18 mouse cellular contexts compared by ENCODE assay signal in the genomic region with DNA sequence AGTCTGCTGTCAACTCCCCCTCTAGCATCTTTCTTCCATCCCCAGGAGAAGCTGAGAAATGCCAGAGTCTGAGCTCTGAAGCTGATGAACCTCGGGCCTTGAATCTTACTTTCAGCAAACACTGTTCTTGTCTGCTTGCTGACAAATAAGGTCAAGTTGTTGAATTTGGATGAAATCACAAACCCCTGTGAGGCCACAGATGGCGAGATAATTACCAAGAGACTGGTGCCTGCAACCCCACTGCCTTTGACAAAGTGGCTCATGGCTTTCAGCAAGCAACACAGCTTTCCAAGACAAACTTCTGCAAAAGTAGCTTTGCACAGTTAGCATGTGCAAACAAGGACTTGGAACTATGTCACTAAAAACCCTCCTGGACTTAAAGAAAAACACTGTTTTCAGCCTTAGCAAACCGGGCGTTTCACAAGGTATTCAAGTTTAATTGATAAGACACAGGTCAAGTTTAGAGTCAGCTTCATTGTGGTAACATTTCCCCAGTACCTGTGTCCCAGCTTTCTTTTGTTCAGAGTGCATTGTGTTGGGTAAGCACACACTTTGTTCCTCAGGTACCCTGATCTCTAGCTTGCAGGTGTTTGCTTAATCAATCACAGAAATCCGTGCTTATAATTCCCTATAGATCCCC. TPM values are rescaled to one million over a fixed set of nuclear protein-coding genes. Genes with fewer than 3 reads are reported as not detected.
DNase-seq lines count a peak whose midpoint lies in the region; ATAC-seq and TF ChIP-seq lines count a peak whose summit lies in the region.
"Had no signal": no experiment of that assay in that cellular context is flagged by ENCODE, and none has a peak within 500 bp of the region (broad histone marks: within the 10 kb centered on the region; RNA-seq: fewer than 3 reads in every experiment).

No protein-coding gene starts in this region.

- H3K4me2 ChIP-seq in lung, postnatal 0 days (replicated peaks; ENCODE audit: low read depth, low read length): no peak overlapping the region
- no peak overlapping the region for H3K4me2 ChIP-seq in hindbrain, embryonic 11.5 days (replicated peaks; ENCODE audit: low read depth, low read length)
- no peak overlapping the region for H3K4me2 ChIP-seq in stomach, embryonic 15.5 days
- H3K4me2 ChIP-seq in intestine, embryonic 15.5 days (replicated peaks): no peak overlapping the region
- H3K4me2 ChIP-seq: embryonic facial prominence, embryonic 12.5 days; heart, embryonic 11.5 days had no signal

- H3K9ac ChIP-seq in lung, postnatal 0 days (replicated peaks; ENCODE audit: low read depth): no peak overlapping the region
- H3K9ac ChIP-seq in hindbrain, embryonic 11.5 days (ENCODE audit: low read depth, low read length): no peak overlapping the region
- H3K9ac ChIP-seq in stomach, embryonic 15.5 days: no peak overlapping the region
- no peak overlapping the region for H3K9ac ChIP-seq in intestine, embryonic 15.5 days
- H3K9ac ChIP-seq: embryonic facial prominence, embryonic 12.5 days; liver, postnatal 0 days had no signal

- no peak for ATAC-seq in lung, postnatal 0 days
- no peak for ATAC-seq in hindbrain, embryonic 11.5 days (ENCODE audit: low FRiP score)
- peak; percentile 68 for ATAC-seq in stomach, embryonic 15.5 days (ENCODE audit: insufficient read depth, low FRiP score, low read depth)
- ATAC-seq in intestine, embryonic 15.5 days: no peak
- no peak for ATAC-seq in megakaryocyte progenitor cell, adult 5-6 weeks (replicated peaks; ENCODE audit: poor library complexity)
- ATAC-seq: liver, postnatal 0 days; Patski had no signal

- no peak for TF ChIP-seq EP300 in lung, postnatal 0 days (IDR thresholded peaks at IDR 0.05)

- no peaks in the 10 kb centered on the region for H3K27me3 ChIP-seq in lung, postnatal 0 days (replicated peaks; ENCODE audit: insufficient read depth, low read length)
- H3K27me3 ChIP-seq in hindbrain, embryonic 11.5 days (ENCODE audit: control insufficient read depth, insufficient read depth, low read length): no peaks in the 10 kb centered on the region
- no peaks in the 10 kb centered on the region for H3K27me3 ChIP-seq in stomach, embryonic 15.5 days (replicated peaks)
- H3K27me3 ChIP-seq in intestine, embryonic 15.5 days (replicated peaks): no peaks in the 10 kb centered on the region
- H3K27me3 ChIP-seq: CH12.LX; embryonic facial prominence, embryonic 12.5 days had no signal

- peak; percentile 7 for DNase-seq in lung, postnatal 0 days (ENCODE audit: low spot score)
- DNase-seq in lung, postnatal 4 days: no peak
- DNase-seq in cerebellum, adult 8-10 months: peak; percentile 24
- no peak for DNase-seq in hindbrain, embryonic 11.5 days (ENCODE audit: low spot score)
- DNase-seq: adrenal gland, adult 2 months; gastrocnemius, adult 2 months; kidney, postnatal 10 days; liver, postnatal 0 days; right cerebral cortex, postnatal 25 days had no signal

- H3K4me1 ChIP-seq in lung, postnatal 0 days (ENCODE audit: insufficient read depth, low read depth, low read length): no peaks in the 10 kb centered on the region
- H3K4me1 ChIP-seq in hindbrain, embryonic 11.5 days (replicated peaks; ENCODE audit: control insufficient read depth, insufficient read depth, low read length): no peaks in the 10 kb centered on the region
- 0 out of 2 replicates have a peak, but pooled peaks cover 3% of the 10 kb centered on the region for H3K4me1 ChIP-seq in stomach, embryonic 15.5 days
- H3K4me1 ChIP-seq in intestine, embryonic 15.5 days (replicated peaks): no peaks in the 10 kb centered on the region
- H3K4me1 ChIP-seq: embryonic facial prominence, embryonic 12.5 days had no signal

- H3K4me3 ChIP-seq in lung, postnatal 0 days (ENCODE audit: low read depth, low read length): no peak overlapping the region
- no peak overlapping the region for H3K4me3 ChIP-seq in hindbrain, embryonic 11.5 days (ENCODE audit: low read depth, low read length)
- no peak overlapping the region for H3K4me3 ChIP-seq in stomach, embryonic 15.5 days (replicated peaks)
- no peak overlapping the region for H3K4me3 ChIP-seq in intestine, embryonic 15.5 days (replicated peaks)
- H3K4me3 ChIP-seq: embryonic facial prominence, embryonic 12.5 days; gastrocnemius, adult 2 months had no signal

- H3K9me3 ChIP-seq in lung, postnatal 0 days (ENCODE audit: low read length): no peaks in the 10 kb centered on the region
- H3K9me3 ChIP-seq in hindbrain, embryonic 11.5 days (ENCODE audit: control insufficient read depth, low read length): no peaks in the 10 kb centered on the region
- no peaks in the 10 kb centered on the region for H3K9me3 ChIP-seq in stomach, embryonic 15.5 days
- H3K9me3 ChIP-seq in intestine, embryonic 15.5 days: no peaks in the 10 kb centered on the region
- H3K9me3 ChIP-seq: embryonic facial prominence, embryonic 12.5 days had no signal

- no peak overlapping the region for H3K27ac ChIP-seq in lung, postnatal 0 days (ENCODE audit: low read length)
- peak overlapping the region; percentile 19; the same call in 1 of the 2 replicates for H3K27ac ChIP-seq in hindbrain, embryonic 11.5 days (ENCODE audit: low read depth, low read length)
- peak overlapping the region; percentile 66 for H3K27ac ChIP-seq in stomach, embryonic 15.5 days
- H3K27ac ChIP-seq in intestine, embryonic 15.5 days: no peak overlapping the region
- H3K27ac ChIP-seq: embryonic facial prominence, embryonic 12.5 days; gastrocnemius, adult 2 months had no signal

- TF ChIP-seq CTCF in lung, postnatal 0 days (IDR thresholded peaks at IDR 0.05): no peak

- no peaks in the 10 kb centered on the region for H3K36me3 ChIP-seq in lung, postnatal 0 days (ENCODE audit: insufficient read depth, low read length)
- no peaks in the 10 kb centered on the region for H3K36me3 ChIP-seq in hindbrain, embryonic 11.5 days (ENCODE audit: control insufficient read depth, insufficient read depth, low read length)
- no peaks in the 10 kb centered on the region for H3K36me3 ChIP-seq in stomach, embryonic 15.5 days
- H3K36me3 ChIP-seq in intestine, embryonic 15.5 days: no peaks in the 10 kb centered on the region
- H3K36me3 ChIP-seq: embryonic facial prominence, embryonic 12.5 days had no signal

- 32% methylated on average over 5 of the region's 5 CpGs for WGBS in lung, postnatal 0 days
- whole genome bisulfite sequencing in hindbrain, embryonic 11.5 days: 62% methylated on average over 5 of the region's 5 CpGs
- 37% methylated on average over 5 of the region's 5 CpGs for WGBS in stomach, embryonic 15.5 days
- 41% methylated on average over 5 of the region's 5 CpGs for WGBS in intestine, embryonic 15.5 days

RNA-seq across cellular contexts. Expression of a gene that starts 20.6 kb away (rescaled TPM):
- polyA plus RNA-seq in lung, postnatal 0 days (2015; fragmentation: Nextera tagmentation; extraction: Ambion mirVana): 0.17 and 0.40 TPM in 2 replicates
- 2.1 and 5.5 TPM in 2 replicates for polyA plus RNA-seq in hindbrain, embryonic 11.5 days (2014; fragmentation: Nextera tagmentation; extraction: Ambion mirVana)
- polyA plus RNA-seq in stomach, embryonic 15.5 days (2015; fragmentation: Nextera tagmentation; extraction: Ambion mirVana): 2.3 TPM in 2 replicates
- polyA plus RNA-seq in intestine, embryonic 15.5 days (2015; fragmentation: Nextera tagmentation; extraction: Ambion mirVana): 0.13 and 0.16 TPM in 2 replicates
- not detected in 2 replicates for total RNA-seq in megakaryocyte progenitor cell, adult 5-6 weeks (2015)
- 0.07 TPM in 1 of 2 replicates, not detected in the other for total RNA-seq in megakaryocyte progenitor cell, adult 5-6 weeks (2017)
- total RNA-seq: CH12.LX; hematopoietic stem cell, adult 5-6 weeks; monocyte, adult 5-6 weeks had no signal
- polyA plus RNA-seq: adrenal gland, adult 2 months had no signal

Comparison
In these comparisons a context has a peak if more than half of its experiments do, and no peak if none do; other contexts are left out.
1. DNase-seq: peak in lung, postnatal 0 days (single experiment) and cerebellum, adult 8-10 months (single experiment); none in lung, postnatal 4 days (0 of 2) and hindbrain, embryonic 11.5 days (single experiment).
2. H3K27ac ChIP-seq: peak in hindbrain, embryonic 11.5 days (single experiment) and stomach, embryonic 15.5 days (single experiment); none in lung, postnatal 0 days (single experiment) and intestine, embryonic 15.5 days (single experiment).